Mouse (Mus musculus): ENCODE measurements around the gene Mapk6.

DNA sequence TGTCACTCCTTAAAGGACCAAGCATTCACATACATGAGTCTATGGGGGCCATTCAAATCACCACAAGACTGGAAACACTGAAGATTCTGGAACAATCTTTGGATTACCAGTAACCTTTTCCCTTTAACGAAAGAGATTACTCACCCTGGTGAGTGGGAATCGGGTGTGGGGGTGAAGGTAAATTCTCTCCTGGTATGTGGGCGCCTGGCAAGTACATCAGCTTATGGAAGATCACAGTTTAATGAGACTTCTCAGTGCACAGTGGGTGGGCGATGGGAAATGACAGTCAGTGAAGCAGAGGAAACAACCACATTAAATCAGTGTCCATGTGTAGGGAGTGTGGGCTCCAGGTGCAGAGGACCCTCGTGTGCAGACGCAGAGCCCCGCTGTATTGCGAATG lies 79.0 kb downstream of the Mapk6 start:
- no peak for TF ChIP-seq CTCF (IDR thresholded peaks at IDR 0.05; ENCODE audit: insufficient read depth, low read length)
- TF ChIP-seq POLR2A (IDR thresholded peaks at IDR 0.05; ENCODE audit: borderline replicate concordance, extremely low read depth, low read depth, low read length), result no peak

All from lung, adult 2 months (tissue).